Mouse (Mus musculus) C2C12 (cell line): ENCODE data around the gene Lrrc4c. TPM values are rescaled to one million over a fixed set of nuclear protein-coding genes. Genes with fewer than 3 reads are reported as not detected.

Source experiments
- H3K27me3 ChIP-seq: one replicate; pipeline ENCODE4 v1.6.1; 2011; ENCODE audit not compliant: control insufficient read depth, insufficient read depth, insufficient read length
- H3K36me3 ChIP-seq: one replicate; pipeline ENCODE4 v1.6.1; 2011; ENCODE audit not compliant: control insufficient read depth, insufficient read depth
- H3K4me3 ChIP-seq: one replicate; pipeline ENCODE4 v1.5.1; 2011; ENCODE audit warnings: mild to moderate bottlenecking, control low read depth; ENCODE audit not compliant: poor library complexity, insufficient read depth, severe bottlenecking
- H3K79me2 ChIP-seq: one replicate; pipeline ENCODE4 v1.6.1; 2011; ENCODE audit not compliant: control insufficient read depth, insufficient read depth
- H3K79me3 ChIP-seq: one replicate; pipeline ENCODE4 v1.6.1; 2011; ENCODE audit warnings: low read depth, control low read depth
- H3ac ChIP-seq: one replicate; pipeline ENCODE3; 2011; ENCODE audit warnings: low read depth; ENCODE audit not compliant: control insufficient read depth, insufficient read length
- CEBPB ChIP-seq: IDR thresholded peaks from one replicate; pipeline ENCODE4 v1.6.1; 2011; ENCODE audit warnings: low read depth, mild to moderate bottlenecking, control low read depth, moderate library complexity
- CTCF ChIP-seq: IDR thresholded peaks from one replicate; pipeline ENCODE4 v1.5.1; 2011; ENCODE audit not compliant: control insufficient read depth, insufficient read depth, insufficient read length
- FOSL1 ChIP-seq: IDR thresholded peaks from one replicate; pipeline ENCODE4 v1.8.0; 2011; ENCODE audit warnings: mild to moderate bottlenecking, low read length; ENCODE audit not compliant: poor library complexity, insufficient read depth, severe bottlenecking
- MAX ChIP-seq: IDR thresholded peaks from one replicate; pipeline ENCODE4 v1.6.1; 2011; ENCODE audit warnings: mild to moderate bottlenecking, control low read depth
- MYOD1 ChIP-seq: IDR thresholded peaks from one replicate; pipeline ENCODE4 v1.6.1; 2011; ENCODE audit warnings: low read depth; ENCODE audit not compliant: control insufficient read depth, insufficient read length
- MYOG ChIP-seq: IDR thresholded peaks from one replicate; pipeline ENCODE4 v1.6.1; 2011; ENCODE audit not compliant: control insufficient read depth, insufficient read length; ENCODE audit errors: extremely low read depth
- USF1 ChIP-seq: IDR thresholded peaks from one replicate; pipeline ENCODE4 v1.6.1; 2011; ENCODE audit warnings: low read depth, mild to moderate bottlenecking, control low read depth, moderate library complexity
- polyA plus RNA-seq: library from polyadenylated mRNA; unstranded; fragments of >200 nt; fragmentation: generic; extraction: Trizol; gene quantifications from one replicate; pipeline ENCODE4 v1.2.1, GENCODE M21; 2012; ENCODE audit warnings: missing spikeins

Gene Lrrc4c
- polyA plus RNA-seq, 1 experiment: 1.6 TPM

DNA sequence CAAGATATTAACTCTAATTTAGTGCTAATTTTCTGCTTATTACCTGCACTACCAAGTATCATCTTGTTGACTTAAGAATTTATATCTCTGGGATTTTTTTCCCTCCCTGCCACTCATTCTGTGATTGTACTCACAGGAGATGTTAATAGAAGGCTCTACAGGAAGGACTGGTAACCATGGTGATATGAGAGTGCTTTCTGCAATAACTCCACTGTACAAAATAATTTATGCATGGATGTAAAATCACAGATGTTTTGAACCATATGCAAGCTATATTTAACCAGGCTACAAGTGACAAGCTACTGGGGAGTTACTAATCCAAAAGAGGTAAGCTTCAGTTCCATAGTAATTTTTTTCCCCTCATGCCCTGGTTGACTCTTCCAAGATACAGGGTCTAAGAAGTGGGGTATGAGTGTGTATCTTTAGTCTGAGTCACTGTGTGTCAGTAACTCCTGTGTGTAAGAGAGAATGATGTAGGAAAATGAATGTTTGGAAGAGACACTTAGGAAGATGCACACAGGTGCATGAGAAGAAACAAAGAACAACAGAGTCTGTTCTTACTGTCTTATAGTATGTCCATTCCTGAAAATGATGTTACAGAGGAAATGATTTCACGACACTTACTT, 83.3 kb downstream of the Lrrc4c start:
- H3K79me3 ChIP-seq: no peaks in the 10 kb centered on the region
- H3K79me2 ChIP-seq: no peaks in the 10 kb centered on the region
- TF ChIP-seq MAX (no peak), MYOG (no peak), CEBPB (no peak), MYOD1 (no peak), CTCF (no peak), FOSL1 (no peak), USF1 (no peak)
- H3K36me3 ChIP-seq: no peaks in the 10 kb centered on the region
- H3ac ChIP-seq: no peak overlapping the region
- H3K4me3 ChIP-seq: no peak overlapping the region
- no peaks in the 10 kb centered on the region for H3K27me3 ChIP-seq

DNA sequence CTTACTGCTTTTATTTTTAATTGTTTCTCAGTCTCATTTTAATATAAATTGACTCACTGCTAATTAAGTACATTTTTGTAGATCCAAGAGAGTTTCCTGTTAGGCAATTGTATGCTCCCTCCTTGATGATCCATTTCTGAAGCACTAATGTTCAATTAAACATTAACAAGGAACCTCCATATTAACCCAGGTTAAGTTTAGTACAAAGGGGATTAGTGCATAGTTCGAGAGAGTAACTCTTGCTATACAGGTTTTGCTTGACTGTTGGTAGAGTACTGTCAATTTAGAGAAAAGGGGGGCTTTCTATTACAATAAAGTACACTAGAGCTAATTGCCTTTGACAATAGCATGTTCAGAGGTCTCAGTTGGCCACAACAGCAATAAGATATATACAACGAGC, 84.5 kb downstream of the Lrrc4c start:
- H3K79me3 ChIP-seq: no peaks in the 10 kb centered on the region
- H3ac ChIP-seq: no peak overlapping the region
- no peak overlapping the region for H3K4me3 ChIP-seq
- H3K36me3 ChIP-seq: no peaks in the 10 kb centered on the region
- no peaks in the 10 kb centered on the region for H3K27me3 ChIP-seq
- H3K79me2 ChIP-seq: no peaks in the 10 kb centered on the region
- TF ChIP-seq FOSL1: no peak
- TF ChIP-seq CTCF: no peak
- no peak for TF ChIP-seq MYOD1
- no peak for TF ChIP-seq CEBPB
- no peak for TF ChIP-seq USF1
- no peak for TF ChIP-seq MAX

DNA sequence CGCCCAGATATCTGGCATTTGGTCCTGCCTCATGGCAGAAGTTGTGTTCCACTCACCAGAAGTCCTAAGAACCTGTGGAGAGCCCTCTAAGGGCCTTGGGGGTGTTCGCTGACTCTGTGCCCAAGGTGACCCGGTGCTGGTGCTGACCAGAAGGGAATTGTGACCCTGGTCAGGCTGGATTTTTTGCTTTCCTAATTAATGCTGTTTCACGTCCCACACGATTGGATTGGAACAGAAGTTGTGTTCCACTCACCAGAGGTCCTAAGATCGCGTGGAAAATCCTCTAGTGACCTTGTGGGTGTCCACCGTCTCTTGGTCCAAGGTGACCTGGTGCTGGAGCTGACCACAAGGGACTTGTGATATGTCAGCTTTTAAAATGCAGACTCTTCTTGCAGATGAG, 88.9 kb downstream of the Lrrc4c start:
- TF ChIP-seq USF1 (no peak), CEBPB (no peak), MAX (no peak), MYOG (no peak), FOSL1 (no peak), MYOD1 (no peak), CTCF (no peak)
- H3ac ChIP-seq: no peak overlapping the region
- H3K27me3 ChIP-seq: no peaks in the 10 kb centered on the region
- no peaks in the 10 kb centered on the region for H3K36me3 ChIP-seq
- H3K4me3 ChIP-seq: no peak overlapping the region
- no peaks in the 10 kb centered on the region for H3K79me3 ChIP-seq
- H3K79me2 ChIP-seq: no peaks in the 10 kb centered on the region

DNA sequence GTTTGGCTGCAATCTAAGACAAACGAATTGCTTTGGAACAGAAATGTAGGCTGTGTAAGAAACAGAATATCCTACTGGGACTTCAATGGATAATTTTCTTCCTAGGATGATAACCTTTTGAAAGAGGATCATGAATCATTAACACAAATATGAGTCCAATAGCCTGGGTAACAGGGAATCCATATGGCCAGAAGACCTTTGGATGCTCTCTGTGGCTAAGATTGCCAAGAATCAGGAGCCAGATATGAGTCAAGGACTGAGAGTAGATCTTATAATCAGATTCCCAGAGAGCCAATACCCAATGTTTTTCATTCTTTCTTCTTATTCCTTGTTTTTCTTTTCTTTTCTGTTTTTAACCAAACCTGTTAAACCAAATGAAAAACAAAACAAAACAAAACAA, 93.2 kb downstream of the Lrrc4c start:
- no peak overlapping the region for H3K4me3 ChIP-seq
- H3K79me2 ChIP-seq: no peaks in the 10 kb centered on the region
- H3K36me3 ChIP-seq: no peaks in the 10 kb centered on the region
- no peak for TF ChIP-seq CEBPB
- no peak for TF ChIP-seq MYOG
- TF ChIP-seq MAX: no peak
- TF ChIP-seq USF1: no peak
- TF ChIP-seq MYOD1: no peak
- TF ChIP-seq CTCF: no peak
- no peak for TF ChIP-seq FOSL1
- no peaks in the 10 kb centered on the region for H3K27me3 ChIP-seq
- H3ac ChIP-seq: no peak overlapping the region
- no peaks in the 10 kb centered on the region for H3K79me3 ChIP-seq

DNA sequence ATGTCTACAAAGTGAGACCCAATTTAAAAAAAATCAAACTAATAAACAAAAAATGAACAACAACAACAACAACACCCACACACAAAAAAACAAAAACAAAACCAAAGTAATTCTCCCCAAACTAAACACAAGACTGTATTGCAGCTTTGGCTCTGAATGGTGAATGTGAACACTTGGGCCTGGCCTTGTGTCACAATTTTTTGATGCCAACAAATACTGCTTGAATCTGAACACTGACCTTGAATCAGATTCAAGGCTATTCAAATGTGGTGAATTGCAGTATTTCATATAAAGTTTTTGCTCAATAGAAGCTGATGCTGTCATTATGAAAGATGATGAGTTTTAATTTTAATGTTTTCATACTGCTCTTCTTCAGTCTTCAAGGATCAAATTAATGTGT, 143.6 kb downstream of the Lrrc4c start:
- no peaks in the 10 kb centered on the region for H3K79me2 ChIP-seq
- no peak overlapping the region for H3K4me3 ChIP-seq

More for the DNA sequence above, 143.6 kb downstream of the Lrrc4c start:
- no peak overlapping the region for H3ac ChIP-seq
- TF ChIP-seq MYOD1: no peak
- TF ChIP-seq CEBPB: no peak
- TF ChIP-seq FOSL1: no peak
- TF ChIP-seq CTCF: no peak
- TF ChIP-seq USF1: no peak
- no peak for TF ChIP-seq MYOG
- TF ChIP-seq MAX: no peak
- H3K79me3 ChIP-seq: no peaks in the 10 kb centered on the region
- no peaks in the 10 kb centered on the region for H3K36me3 ChIP-seq
- H3K27me3 ChIP-seq: no peaks in the 10 kb centered on the region
